Mouse (Mus musculus) T-helper 2 cell (primary cell): Measurements from ENCODE around the gene Tacc2.

Experiments used
- in situ Hi-C: fragments of 300-600 bp; cut with MboI, MseI; formaldehyde crosslinking; loops from one replicate; pipeline ENCODE4 v1.15.1; 2025; ENCODE audit warnings: high pct_unique_total_duplicates

The Tacc2 gene

DNA sequence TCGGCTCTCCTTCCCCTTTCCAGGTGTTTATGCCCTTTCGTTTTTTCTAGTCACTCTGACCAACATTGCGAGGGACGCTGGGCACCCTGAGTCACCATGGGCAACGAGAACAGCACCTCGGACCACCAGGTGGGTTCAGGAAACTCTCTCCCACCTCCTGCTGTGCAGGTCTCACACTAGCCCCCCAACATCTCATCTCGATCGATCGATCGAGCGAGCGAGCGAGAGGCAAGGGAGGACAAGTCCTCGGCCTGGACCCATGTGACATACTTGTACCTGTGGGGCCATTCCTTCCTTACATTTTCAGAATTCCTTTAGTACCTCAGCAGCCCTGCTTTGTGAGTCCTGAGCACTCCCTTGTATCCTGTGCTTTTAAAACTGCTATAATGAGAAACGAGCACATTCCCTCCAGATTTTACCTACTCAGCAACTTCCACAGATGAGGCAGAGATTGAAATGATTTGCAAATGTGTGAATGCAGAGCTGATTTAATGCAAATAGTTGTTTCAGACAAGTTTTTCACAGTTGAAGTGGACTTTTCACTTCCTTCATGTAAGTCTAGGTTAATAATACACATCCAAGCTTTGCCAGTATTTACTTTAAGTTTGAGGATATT, at the start of gene Tacc2:
Gene Tacc2, plus strand, starts transcription at position 51 of the 616 bp plus-strand sequence.
- in situ Hi-C loops = no loop called here

DNA sequence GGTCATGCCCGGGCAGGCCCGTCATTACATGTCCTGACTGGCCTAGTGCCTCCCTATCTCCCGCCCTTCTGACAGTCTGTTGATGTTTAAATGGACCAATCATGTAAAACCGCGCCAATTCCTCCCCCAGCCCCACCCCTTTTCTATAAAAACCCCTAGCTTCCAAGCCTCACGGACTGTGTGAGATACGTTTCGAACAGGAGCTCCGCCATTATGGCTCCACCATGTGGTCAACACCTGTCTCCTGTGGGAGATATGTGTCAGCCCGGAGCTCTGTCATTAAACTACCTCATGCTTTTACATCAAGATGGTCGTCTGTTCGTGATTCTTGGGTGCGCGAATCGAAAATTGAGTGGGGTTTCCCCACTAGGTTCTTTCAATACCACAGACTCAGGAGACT, 46.1 kb upstream of the Tacc2 start:
- in situ Hi-C loops = loop anchor here (25.0 kb wide), 1 partner anchor 831 kb away; the partner anchor contains the start of genes 2310057M21Rik and Pstk

DNA sequence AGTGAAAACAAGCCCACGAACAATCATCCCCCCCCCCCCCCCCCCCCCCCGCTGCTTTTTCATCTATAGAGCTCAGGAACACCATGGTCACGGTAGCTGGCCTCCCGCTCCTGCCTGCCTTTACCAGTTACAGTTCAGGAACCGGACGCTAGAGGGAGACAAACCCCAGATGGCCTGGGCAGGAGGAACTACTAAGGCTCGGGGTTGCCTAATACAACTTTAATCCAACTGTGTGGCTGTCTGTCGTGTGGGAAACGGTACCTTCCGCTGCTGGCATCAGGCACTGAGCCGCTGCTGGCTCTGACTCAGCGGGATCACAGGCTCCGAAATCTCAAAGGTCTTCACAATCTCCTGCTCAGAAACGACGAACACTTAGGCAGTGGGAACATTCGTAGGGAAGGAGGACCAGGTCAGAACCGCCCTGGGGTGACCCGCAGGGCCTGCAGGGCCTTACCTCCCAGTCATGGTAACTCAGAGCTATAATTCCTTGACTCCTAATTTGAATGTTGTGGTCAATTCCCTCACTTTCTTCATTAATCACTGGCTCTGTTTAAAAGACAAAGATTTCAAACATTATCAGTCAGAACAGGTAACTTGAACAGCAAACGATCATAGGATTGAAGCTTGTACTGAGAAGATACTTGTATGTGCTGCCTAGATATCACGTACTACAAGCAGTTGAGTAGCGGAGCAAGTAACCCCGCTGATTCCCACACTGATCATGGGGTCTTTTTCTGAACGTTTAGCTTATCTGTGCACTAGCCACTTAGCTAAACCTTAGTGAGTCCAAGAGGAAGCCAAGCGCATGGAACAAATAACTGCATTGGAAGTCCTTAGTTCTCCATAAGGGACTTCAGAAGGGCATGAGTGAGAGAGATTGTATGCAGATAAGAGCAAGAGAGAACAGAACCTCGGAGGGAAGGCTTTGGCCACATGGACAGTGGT, 43.6 kb upstream of the Tacc2 start:
- in situ Hi-C loops = loop anchor here (25.0 kb wide), 1 partner anchor 829 kb away; the partner anchor contains the start of genes 2310057M21Rik and Pstk

DNA sequence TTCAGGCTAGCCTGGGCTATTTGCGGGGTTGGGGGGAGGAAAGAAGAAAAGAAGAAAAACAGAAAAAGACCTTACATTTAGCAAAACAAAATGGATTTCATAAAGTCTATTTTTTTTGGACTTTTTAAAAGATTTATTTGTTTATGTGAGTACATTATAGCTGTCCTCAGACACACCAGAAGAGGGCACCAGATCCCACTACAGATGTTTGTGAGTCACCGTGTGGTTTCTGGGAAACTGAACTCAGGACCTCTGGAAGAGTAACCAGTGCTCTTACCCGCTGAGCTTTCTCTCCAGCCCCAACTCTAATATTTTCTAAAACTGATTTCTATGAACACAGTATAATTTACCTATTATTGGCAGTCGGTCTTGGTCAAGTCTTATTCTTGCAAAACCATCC, 42.1 kb upstream of the Tacc2 start:
- in situ Hi-C loops = loop anchor here (25.0 kb wide), 1 partner anchor 827 kb away; the partner anchor contains the start of genes 2310057M21Rik and Pstk

DNA sequence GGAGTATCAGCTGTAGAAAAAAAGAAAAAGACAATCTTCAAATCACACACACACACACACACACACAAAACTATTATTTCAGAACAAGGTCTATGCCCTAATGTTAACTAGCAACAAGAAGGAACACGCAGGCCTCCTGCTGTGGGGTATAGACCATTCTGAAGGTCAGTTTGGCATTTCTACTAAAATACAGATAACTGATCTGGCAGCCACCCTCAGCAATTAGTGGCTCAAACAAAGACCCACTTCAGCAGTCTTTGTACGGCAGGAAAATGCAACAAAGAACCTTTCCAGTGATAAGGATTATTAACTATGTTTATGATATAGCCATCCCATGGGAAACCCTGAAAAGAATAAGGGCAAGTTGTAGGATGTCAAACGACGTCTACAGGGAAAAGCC, 40.2 kb upstream of the Tacc2 start:
- in situ Hi-C loops = loop anchor here (25.0 kb wide), 1 partner anchor 825 kb away; the partner anchor contains the start of genes 2310057M21Rik and Pstk

DNA sequence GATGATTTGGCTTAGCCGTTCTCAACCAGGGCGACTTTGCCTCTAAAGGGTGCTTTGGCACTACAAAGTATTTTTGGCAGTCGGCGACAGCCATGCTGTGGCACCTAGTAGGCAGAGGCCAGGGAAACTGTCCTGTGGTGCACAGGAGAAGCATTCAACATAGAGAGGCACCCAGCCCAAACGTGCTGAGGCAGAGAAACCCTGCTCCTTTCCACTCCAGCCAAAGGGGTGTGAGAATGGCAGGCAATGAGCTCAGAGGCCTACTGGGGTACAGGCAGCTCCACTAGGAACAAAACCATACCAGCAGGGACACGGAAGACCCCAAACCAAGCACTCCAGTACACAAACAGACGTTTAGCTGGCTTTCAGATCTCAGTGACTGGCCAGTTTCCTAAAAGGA, 37.1 kb upstream of the Tacc2 start:
- in situ Hi-C loops = loop anchor here (25.0 kb wide), 1 partner anchor 822 kb away; the partner anchor contains the start of genes 2310057M21Rik and Pstk

DNA sequence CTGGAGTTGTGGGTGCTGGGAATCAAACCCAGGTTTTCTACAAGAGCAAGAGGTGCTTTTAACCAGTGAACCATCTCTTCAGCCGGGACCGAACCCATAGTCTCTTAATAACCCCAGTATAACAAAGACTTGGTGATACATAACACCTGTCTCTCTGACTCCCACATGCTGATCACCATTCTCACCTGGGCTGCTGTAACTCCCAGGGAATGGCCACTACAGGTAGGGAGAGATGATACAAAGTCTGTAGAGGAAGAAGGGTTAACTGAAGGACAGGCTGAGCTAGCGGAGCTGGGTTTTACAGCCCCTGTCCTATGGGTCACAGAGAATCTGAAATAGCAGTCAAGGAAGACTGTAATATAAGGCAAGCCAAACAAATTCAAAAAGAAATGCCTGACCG, 34.1 kb upstream of the Tacc2 start:
- in situ Hi-C loops = loop anchor here (25.0 kb wide), 1 partner anchor 819 kb away; the partner anchor contains the start of genes 2310057M21Rik and Pstk

DNA sequence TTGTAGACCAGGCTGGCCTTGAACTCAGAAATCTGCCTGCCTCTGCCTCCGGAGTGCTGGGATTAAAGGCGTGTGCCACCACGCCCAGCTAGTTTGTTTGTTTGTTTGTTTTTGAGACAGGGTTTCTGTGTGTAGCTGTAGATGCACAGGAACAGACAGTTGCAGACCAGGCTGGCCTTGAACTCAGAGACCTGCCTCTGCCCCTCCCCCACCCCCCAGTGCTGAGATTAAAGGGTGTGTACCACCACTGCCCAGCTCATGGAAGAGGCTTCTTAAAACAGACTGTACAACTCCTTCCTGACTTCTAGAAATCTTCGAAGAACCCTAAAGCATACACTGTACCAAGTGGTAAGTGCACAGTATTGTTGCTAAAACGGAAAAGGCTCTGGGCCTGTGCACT, 31.8 kb upstream of the Tacc2 start:
- in situ Hi-C loops = loop anchor here (25.0 kb wide), 1 partner anchor 817 kb away; the partner anchor contains the start of genes 2310057M21Rik and Pstk

DNA sequence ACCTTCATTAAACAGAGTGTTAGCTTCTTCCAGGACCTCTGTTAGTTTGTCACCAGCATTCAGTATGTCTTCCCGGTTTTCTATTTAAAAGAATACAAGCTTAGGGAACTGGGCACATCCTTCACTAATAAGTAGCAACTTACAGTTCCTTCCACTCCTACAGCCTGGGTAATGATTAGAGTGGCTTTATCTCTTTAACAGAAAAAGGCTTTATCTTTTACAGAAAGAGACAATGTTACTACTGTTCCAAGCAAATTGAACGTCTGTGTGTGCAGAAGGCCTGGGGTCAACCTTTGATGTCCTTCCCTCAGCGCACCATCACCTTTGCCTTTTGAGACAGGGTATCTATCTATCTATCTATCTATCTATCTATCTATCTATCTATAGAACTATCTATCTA, 31.3 kb upstream of the Tacc2 start:
- in situ Hi-C loops = loop anchor here (25.0 kb wide), 1 partner anchor 816 kb away; the partner anchor contains the start of genes 2310057M21Rik and Pstk

DNA sequence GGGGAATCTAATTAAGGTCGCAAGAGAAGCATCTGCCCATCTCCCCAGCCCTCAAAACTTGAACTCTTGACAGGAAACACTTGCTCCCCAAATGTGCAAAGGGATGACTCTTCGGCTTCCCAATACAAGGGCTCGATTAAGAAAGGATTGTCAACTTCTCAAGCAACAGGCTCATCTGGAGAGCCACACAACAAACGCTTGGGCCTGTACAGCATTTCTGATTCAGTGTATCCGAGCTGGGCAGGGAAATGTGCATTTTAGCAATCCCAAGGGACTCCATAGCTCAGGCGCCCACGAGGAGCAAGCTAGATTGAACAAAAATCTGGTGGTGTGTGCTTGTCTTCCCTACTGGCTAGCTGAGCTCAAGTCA, 30.8 kb upstream of the Tacc2 start:
- in situ Hi-C loops = loop anchor here (25.0 kb wide), 1 partner anchor 816 kb away; the partner anchor contains the start of genes 2310057M21Rik and Pstk

DNA sequence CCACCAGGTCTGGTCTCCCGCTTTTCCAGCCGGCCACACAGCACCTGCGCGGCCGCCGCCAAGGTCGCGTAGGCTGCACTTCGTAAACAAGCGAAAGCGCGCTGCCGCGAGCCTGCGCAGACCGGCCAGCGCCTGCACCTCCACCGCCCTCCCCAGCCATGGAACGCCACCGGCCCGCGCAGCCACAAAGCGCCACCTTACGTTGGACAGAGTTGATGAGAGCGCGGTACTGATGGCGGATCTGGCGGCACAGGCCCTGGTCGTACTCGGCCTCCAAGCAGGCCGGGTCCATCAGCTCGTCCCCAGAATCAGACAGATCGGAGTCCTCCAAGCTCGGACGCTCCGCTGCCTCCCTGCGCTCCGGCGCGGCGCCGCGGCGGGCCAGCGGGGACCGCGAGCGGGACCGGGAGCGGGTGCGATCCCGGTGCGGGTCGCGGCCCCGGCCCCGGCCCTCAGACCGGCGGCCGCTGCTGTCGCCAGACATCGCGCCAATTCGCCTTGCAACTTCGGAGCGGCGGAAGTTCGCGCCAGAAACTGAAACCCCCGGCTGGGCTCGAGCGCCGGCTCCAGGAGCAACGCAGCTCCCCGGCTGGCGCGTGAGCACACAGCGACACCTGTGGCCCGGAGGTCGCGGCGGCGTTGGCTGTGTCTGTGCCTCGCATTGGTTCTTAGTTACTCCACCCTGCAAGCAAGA, 30.3 kb upstream of the Tacc2 start:
- in situ Hi-C loops = loop anchor here (25.0 kb wide), 1 partner anchor 815 kb away; the partner anchor contains the start of genes 2310057M21Rik and Pstk

DNA sequence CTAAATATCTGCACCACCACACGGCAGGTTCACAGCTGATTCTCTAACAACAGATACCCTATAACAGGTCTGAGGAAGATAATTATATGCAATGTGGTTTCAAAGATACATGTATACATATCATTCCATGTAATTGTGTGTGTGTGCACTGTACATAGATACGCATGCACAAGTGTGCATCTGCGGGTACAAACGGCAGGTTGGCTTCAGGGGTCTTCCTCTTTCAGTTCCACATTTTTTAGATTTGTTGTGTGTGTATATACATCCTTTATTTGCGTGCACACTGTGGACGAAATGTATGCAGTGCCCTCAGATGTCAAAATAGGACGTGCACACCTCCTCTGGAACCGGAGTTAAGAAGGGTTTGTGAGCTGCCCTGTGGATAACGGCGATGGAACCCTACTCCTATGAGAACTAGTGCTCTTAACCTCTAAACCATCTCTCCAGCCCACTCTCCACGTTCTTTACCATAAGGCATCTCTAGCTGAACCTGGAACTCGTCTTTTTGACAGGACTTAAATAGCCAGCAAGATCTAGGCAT, 29.5 kb upstream of the Tacc2 start:
- in situ Hi-C loops = loop anchor here (25.0 kb wide), 1 partner anchor 815 kb away; the partner anchor contains the start of genes 2310057M21Rik and Pstk

DNA sequence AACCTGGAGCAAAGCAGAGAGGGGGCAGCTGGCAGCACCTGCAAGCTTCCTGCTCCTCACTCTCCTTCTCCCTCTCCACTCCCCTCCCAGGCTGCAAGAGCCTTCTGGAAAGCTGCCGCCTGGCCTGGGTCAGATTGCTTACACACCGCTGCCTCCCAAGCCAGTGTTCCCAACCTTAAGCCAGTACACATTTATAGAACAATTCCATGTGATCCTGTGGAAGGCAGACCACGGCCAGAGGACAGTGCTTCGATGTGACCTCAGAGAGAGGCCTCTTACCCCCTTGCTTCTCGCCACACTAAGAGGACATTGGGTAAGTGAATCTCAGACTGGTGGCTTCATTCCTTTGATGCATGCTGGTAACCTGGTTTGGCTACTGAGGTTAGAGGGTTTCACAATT, 24.5 kb upstream of the Tacc2 start:
- in situ Hi-C loops = no loop called here

DNA sequence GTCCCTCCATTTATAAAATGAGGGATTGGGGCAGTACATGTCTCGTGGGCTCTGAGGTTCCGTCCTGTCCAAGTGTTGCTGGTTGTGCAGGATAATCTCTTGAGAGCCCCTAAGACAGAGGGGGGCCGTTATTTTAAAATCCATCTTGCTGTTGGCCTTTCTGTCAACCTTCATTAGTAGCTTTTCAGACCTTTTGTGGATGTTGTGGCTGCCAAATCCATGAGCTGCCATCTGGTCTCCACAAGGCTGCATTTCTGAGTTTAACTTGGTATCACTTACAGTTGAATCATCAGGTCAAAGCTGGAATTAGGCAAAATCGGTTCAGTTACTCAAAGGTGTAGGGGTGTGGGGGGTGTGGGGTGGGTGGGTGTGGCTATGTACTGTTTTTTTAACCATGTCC, 23.9 kb upstream of the Tacc2 start:
- in situ Hi-C loops = no loop called here

DNA sequence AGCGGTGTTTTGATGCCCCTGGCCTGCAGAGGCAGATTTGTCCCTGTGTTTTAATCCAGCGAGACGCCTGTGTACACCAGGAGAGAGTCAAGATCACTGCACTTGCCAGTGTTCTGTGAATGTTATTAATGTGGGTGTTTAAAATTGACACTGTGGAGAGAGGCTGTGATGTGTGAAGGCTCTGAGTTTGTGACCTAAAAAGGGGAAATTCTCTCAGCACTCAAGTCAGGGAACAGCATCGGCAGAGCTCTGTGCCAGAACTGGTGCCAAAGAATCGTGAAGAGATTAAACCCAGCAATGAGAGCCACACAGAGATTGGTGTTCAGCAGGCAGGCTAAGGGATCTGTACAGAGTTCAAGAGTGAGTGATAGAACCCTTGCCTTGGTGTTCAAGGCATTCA, 21.6 kb upstream of the Tacc2 start:
- in situ Hi-C loops = no loop called here

DNA sequence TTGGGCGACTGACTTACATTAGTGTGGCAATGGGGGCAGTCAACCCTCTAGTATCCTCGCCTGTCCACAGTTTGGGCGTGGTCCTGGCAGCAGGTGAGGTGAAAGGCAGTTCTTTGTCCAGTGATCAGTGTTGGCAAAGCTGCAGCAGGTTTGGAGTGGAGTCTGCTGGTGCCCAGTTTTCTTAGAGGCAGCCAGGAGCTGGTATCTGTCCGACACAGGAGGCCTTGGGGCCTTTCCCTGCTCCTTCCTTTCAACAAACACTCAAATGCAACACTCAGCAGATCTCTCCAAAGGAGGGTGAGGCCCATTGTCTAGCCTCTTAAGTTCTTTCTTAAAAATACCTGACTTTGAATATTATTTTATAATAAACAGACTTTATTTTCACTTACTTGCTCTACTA, 18.6 kb upstream of the Tacc2 start:
- in situ Hi-C loops = no loop called here

DNA sequence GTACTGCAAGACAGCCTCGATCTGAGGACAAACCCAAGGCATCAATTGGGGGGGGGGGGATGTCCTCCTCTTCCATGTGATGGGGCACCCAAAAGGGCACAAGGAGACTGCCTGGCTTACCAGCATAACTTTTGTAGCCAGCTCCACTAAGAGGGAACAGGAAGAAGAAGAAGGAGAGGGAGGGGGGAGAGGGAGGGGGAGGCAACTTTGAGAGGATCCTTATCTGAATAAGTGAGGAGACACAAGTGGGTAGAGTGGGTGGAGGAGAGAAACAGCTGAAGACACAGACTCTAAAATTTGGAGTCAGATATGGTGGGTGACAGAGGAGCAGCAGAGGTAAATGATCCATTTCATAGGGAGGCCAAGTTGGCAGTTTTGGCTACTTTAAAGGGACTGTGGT, 16.3 kb upstream of the Tacc2 start:
- in situ Hi-C loops = no loop called here

DNA sequence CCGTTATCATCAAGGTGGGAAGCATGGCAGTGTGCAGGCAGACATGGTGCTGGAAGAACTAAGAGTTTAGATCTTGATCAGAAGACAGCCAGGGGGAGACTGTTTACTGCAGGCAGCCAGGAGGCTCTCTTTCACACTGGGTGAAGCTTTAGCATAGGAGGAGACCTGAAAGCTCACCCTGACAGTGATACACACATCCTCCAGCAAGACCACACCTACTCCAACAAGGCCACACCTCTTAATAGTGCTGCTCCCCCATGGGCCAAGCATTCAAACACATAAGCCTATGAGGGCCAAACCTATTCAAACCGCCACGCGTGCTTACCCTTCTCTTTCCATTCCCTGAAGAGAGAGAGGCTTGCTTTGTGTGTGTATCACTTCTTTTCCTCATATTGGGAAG, 14.0 kb upstream of the Tacc2 start:
- in situ Hi-C loops = no loop called here

DNA sequence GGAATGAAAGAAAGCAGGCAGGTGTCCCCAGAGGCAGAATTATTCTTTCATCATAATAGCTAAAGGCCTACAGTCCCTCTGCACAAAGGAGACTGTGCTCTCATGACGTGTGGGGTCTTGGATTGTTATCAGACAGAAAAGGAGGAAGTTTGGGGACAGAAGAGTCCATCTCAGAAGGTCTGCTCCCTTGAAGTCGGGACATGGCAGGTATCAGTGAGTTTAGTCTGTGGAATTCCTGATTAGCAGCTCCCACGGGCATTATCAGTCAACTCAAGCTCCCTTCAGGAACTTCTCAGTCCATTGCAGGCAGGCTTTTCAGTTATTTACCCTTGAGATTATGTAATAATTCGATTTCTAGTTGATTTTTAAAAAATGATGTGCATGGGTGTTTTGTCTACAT, 13.4 kb upstream of the Tacc2 start:
- in situ Hi-C loops = no loop called here

DNA sequence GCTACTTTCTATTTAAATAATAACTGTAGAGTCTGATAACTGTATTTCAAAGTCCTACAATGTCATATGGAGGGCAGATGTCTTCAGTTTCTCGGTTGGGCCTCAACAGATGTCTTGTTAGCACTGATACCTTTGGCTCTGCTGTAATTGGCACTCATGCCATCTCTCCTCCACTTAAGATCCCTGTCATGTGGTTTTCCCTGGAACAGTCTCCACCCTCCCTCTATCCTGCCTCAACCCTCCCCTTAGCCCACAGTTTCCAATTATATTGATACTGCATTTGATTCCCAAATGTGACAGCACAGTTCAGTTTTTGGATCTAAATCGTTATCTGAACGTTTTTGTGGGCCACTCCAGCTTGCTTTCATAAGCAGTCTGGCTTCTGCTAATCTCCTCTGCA, 12.6 kb upstream of the Tacc2 start:
- in situ Hi-C loops = no loop called here

DNA sequence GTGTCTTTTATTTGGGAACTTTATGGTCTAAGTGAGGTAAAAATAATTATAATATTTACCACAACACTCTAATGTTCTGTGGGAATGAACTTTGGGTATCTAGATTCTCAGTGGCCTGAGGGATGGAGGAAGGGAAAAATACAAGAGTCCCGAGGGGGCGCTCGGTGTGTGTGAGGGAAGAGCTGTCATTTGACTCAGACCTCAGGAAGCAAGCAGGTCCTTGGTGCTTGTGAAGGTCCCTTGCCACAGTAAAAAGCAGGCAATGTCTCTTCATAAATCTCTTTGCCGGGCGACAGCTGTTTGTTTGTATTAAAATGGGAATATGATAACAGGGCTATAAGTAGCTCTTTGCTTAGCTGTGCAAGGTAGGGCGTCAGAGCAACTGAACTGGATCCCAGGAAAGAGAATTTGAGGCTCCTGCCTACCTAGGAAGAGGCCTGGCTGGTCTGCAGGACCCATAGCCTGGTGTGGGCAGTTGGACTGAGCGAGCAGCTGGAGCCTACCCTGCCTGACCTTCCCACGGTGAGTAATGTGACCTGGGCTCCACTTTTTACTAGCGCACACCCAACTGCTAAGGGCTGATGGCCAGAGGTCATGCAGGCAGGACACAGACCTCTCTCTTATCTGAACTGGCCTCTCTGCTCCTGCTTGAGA, 8.3 kb upstream of the Tacc2 start:
- in situ Hi-C loops = no loop called here
